Mouse (Mus musculus): ENCODE results near the gene Slc35f1. TPM values are rescaled to one million over a fixed set of nuclear protein-coding genes. Genes with fewer than 3 reads are reported as not detected.

The Slc35f1 gene
- total and polyA plus RNA-seq, 2 experiments, result not detected

GRCm38 (mm10) chr10:52807808-52808207, 117.5 kb downstream of the Slc35f1 start:
- H3K4me3 ChIP-seq (ENCODE audit: insufficient read depth, low read depth, low read length), result no peak overlapping the region
- no peak overlapping the region for H3K9ac ChIP-seq (ENCODE audit: low read depth, low read length)
- H3K4me1 ChIP-seq (ENCODE audit: control insufficient read depth, insufficient read depth, low read length), result no peaks in the 10 kb centered on the region
- H3K27me3 ChIP-seq (ENCODE audit: control insufficient read depth, insufficient read depth, low read length), result no peaks in the 10 kb centered on the region
- 69% methylated on average over 2 of the region's 2 CpGs for WGBS
- H3K27ac ChIP-seq (replicated peaks; ENCODE audit: insufficient read depth, low read depth, low read length), result no peak overlapping the region
- H3K79me2 ChIP-seq (ENCODE audit: control insufficient read depth, insufficient read depth, low read length), result no peaks in the 10 kb centered on the region
- DNase-seq (ENCODE audit: extremely low read depth, low read depth, low spot score), result no peak
- H3K36me3 ChIP-seq (ENCODE audit: control insufficient read depth, insufficient read depth, low read length), result no peaks in the 10 kb centered on the region
- TF ChIP-seq POLR2A (IDR thresholded peaks at IDR 0.05; ENCODE audit: extremely low read depth, insufficient read depth, low read length) (no peak), CTCF (IDR thresholded peaks at IDR 0.05; ENCODE audit: low read depth, low read length) (no peak)

GRCm38 (mm10) chr10:52812861-52813260, 122.5 kb downstream of the Slc35f1 start:
- Histone ChIP-seq H3K36me3 (ENCODE audit: control insufficient read depth, insufficient read depth, low read length) (no peaks in the 10 kb centered on the region), H3K27me3 (ENCODE audit: control insufficient read depth, insufficient read depth, low read length) (no peaks in the 10 kb centered on the region), H3K4me1 (ENCODE audit: control insufficient read depth, insufficient read depth, low read length) (no peaks in the 10 kb centered on the region), H3K27ac (replicated peaks; ENCODE audit: insufficient read depth, low read depth, low read length) (no peak overlapping the region), H3K79me2 (ENCODE audit: control insufficient read depth, insufficient read depth, low read length) (no peaks in the 10 kb centered on the region), H3K9ac (ENCODE audit: low read depth, low read length) (no peak overlapping the region), H3K4me3 (ENCODE audit: insufficient read depth, low read depth, low read length) (no peak overlapping the region)
- WGBS, result 91% methylated on average over 4 of the region's 4 CpGs
- no peak for DNase-seq (ENCODE audit: extremely low read depth, low read depth, low spot score)
- no peak for TF ChIP-seq POLR2A (IDR thresholded peaks at IDR 0.05; ENCODE audit: extremely low read depth, insufficient read depth, low read length)
- no peak for TF ChIP-seq CTCF (IDR thresholded peaks at IDR 0.05; ENCODE audit: low read depth, low read length)

GRCm38 (mm10) chr10:52814358-52814757, 124.0 kb downstream of the Slc35f1 start:
- no peaks in the 10 kb centered on the region for H3K79me2 ChIP-seq (ENCODE audit: control insufficient read depth, insufficient read depth, low read length)
- WGBS, result 89% methylated on average over 5 of the region's 5 CpGs
- no peak for TF ChIP-seq POLR2A (IDR thresholded peaks at IDR 0.05; ENCODE audit: extremely low read depth, insufficient read depth, low read length)
- no peak for TF ChIP-seq CTCF (IDR thresholded peaks at IDR 0.05; ENCODE audit: low read depth, low read length)
- no peaks in the 10 kb centered on the region for H3K4me1 ChIP-seq (ENCODE audit: control insufficient read depth, insufficient read depth, low read length)
- H3K4me3 ChIP-seq (ENCODE audit: insufficient read depth, low read depth, low read length), result no peak overlapping the region
- H3K36me3 ChIP-seq (ENCODE audit: control insufficient read depth, insufficient read depth, low read length), result no peaks in the 10 kb centered on the region
- no peak overlapping the region for H3K27ac ChIP-seq (replicated peaks; ENCODE audit: insufficient read depth, low read depth, low read length)
- no peak for DNase-seq (ENCODE audit: extremely low read depth, low read depth, low spot score)
- no peak overlapping the region for H3K9ac ChIP-seq (ENCODE audit: low read depth, low read length)
- H3K27me3 ChIP-seq (ENCODE audit: control insufficient read depth, insufficient read depth, low read length), result no peaks in the 10 kb centered on the region

- H3K27ac ChIP-seq (replicated peaks; ENCODE audit: insufficient read depth, low read depth, low read length), result no peak overlapping the region
- TF ChIP-seq POLR2A (IDR thresholded peaks at IDR 0.05; ENCODE audit: extremely low read depth, insufficient read depth, low read length), result no peak
- TF ChIP-seq CTCF (IDR thresholded peaks at IDR 0.05; ENCODE audit: low read depth, low read length), result no peak
- no peaks in the 10 kb centered on the region for H3K27me3 ChIP-seq (ENCODE audit: control insufficient read depth, insufficient read depth, low read length)
- H3K4me1 ChIP-seq (ENCODE audit: control insufficient read depth, insufficient read depth, low read length), result no peaks in the 10 kb centered on the region
- no peaks in the 10 kb centered on the region for H3K36me3 ChIP-seq (ENCODE audit: control insufficient read depth, insufficient read depth, low read length)
- no peak for DNase-seq (ENCODE audit: extremely low read depth, low read depth, low spot score)
- H3K9ac ChIP-seq (ENCODE audit: low read depth, low read length), result no peak overlapping the region
- WGBS, result 89% methylated on average over 1 of the region's 1 CpGs
- no peaks in the 10 kb centered on the region for H3K79me2 ChIP-seq (ENCODE audit: control insufficient read depth, insufficient read depth, low read length)
- no peak overlapping the region for H3K4me3 ChIP-seq (ENCODE audit: insufficient read depth, low read depth, low read length)
These were observed 129.3 kb downstream of the Slc35f1 start for GRCm38 (mm10) chr10:52819661-52820060.

- Histone ChIP-seq H3K27ac (replicated peaks; ENCODE audit: insufficient read depth, low read depth, low read length) (no peak overlapping the region), H3K9ac (ENCODE audit: low read depth, low read length) (no peak overlapping the region)
- WGBS, result 60% methylated on average over 2 of the region's 2 CpGs
These were observed 132.6 kb downstream of the Slc35f1 start for GRCm38 (mm10) chr10:52822909-52823308.

GRCm38 (mm10) chr10:52825746-52826145, 135.4 kb downstream of the Slc35f1 start:
- TF ChIP-seq POLR2A (IDR thresholded peaks at IDR 0.05; ENCODE audit: extremely low read depth, insufficient read depth, low read length), result no peak
- TF ChIP-seq CTCF (IDR thresholded peaks at IDR 0.05; ENCODE audit: low read depth, low read length), result no peak
- H3K27me3 ChIP-seq (ENCODE audit: control insufficient read depth, insufficient read depth, low read length), result no peaks in the 10 kb centered on the region
- 84% methylated on average over 4 of the region's 4 CpGs for WGBS
- H3K4me1 ChIP-seq (ENCODE audit: control insufficient read depth, insufficient read depth, low read length), result no peaks in the 10 kb centered on the region
- H3K4me3 ChIP-seq (ENCODE audit: insufficient read depth, low read depth, low read length), result no peak overlapping the region
- no peak overlapping the region for H3K9ac ChIP-seq (ENCODE audit: low read depth, low read length)
- no peak overlapping the region for H3K27ac ChIP-seq (replicated peaks; ENCODE audit: insufficient read depth, low read depth, low read length)
- H3K36me3 ChIP-seq (ENCODE audit: control insufficient read depth, insufficient read depth, low read length), result no peaks in the 10 kb centered on the region
- H3K79me2 ChIP-seq (ENCODE audit: control insufficient read depth, insufficient read depth, low read length), result no peaks in the 10 kb centered on the region
- no peak for DNase-seq (ENCODE audit: extremely low read depth, low read depth, low spot score)

More at GRCm38 (mm10) chr10:52822909-52823308, 132.6 kb downstream of the Slc35f1 start:
- TF ChIP-seq POLR2A (IDR thresholded peaks at IDR 0.05; ENCODE audit: extremely low read depth, insufficient read depth, low read length) (no peak), CTCF (IDR thresholded peaks at IDR 0.05; ENCODE audit: low read depth, low read length) (no peak)
- no peak for DNase-seq (ENCODE audit: extremely low read depth, low read depth, low spot score)
- H3K79me2 ChIP-seq (ENCODE audit: control insufficient read depth, insufficient read depth, low read length), result no peaks in the 10 kb centered on the region
- no peaks in the 10 kb centered on the region for H3K27me3 ChIP-seq (ENCODE audit: control insufficient read depth, insufficient read depth, low read length)
- no peaks in the 10 kb centered on the region for H3K36me3 ChIP-seq (ENCODE audit: control insufficient read depth, insufficient read depth, low read length)
- H3K4me1 ChIP-seq (ENCODE audit: control insufficient read depth, insufficient read depth, low read length), result no peaks in the 10 kb centered on the region
- H3K4me3 ChIP-seq (ENCODE audit: insufficient read depth, low read depth, low read length), result no peak overlapping the region

Data from liver, adult 2 months (tissue).